Mouse (Mus musculus) forelimb bud, embryonic 11.5 days (tissue): ENCODE results near the gene Atxn7l1.

Source experiments
- DNase-seq: peaks from one replicate; pipeline ENCODE4 v3.0.0-alpha.2; 2012; ENCODE audit warnings: low read depth, low spot score

Atxn7l1 gene

GRCm38 (mm10) chr12:33147497-33148267, at the start of gene Atxn7l1:
Gene Atxn7l1, plus strand, starts transcription at chr12:33147693.
- peak; percentile 94 for DNase-seq

GRCm38 (mm10) chr12:33101627-33102026, 45.9 kb upstream of the Atxn7l1 start:
- no peak for DNase-seq

DNA sequence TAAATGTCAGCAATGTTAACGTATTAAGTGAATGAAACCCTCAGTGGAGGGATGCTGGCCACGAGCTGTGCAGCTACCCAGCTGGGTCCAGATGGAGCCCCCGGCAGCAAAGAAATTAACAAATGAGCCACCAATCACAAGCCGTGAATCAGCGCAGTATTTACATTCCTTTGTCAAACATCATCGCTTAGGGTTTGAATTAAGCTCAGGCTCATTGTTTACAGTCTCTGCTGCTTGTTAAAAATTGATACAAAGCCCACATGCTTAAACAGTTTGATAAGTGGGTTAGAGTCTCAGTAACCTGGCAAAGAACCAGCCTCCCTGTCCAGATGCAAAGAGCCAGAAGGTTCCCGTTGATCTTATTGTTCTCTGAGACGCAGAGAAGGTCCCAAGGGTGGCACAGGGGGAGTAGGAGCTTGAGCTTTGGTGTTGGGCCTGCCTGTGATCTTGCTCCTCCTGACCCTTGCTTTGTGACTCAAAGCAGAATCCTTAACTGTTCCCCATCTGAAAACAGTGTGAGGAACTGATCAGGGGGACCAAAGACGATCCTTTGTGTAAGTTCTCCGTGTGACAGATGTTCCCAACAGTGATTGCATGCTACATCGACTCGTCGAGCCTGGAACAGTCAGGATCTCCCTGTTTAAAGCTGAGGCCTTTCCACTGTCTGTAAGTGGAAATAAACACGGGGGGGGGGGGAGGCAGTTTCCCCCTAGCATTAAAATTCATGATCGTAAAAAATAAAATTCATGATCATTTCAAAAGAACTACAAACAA, 45.0 kb upstream of the Atxn7l1 start:
- DNase-seq = no peak

DNA sequence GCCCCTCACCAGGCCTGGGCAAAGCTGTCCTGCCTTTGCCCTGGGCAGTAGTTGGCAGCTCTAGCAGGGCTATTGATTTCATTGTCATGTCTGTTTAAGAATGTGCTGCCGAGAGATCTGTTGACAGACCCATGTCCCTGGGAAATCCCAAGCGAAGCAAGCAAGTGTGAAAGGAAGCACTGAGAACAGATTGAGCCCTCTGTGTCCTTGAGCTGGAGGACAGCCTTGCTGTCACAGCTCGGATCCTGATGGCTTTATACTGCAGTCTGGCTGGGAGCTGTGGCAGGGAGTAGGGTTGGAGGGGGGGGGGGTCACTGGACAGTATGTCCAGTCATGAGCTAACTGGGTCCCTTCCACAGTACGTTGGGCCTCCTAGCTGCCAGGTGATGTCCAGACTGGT, 41.8 kb upstream of the Atxn7l1 start:
- DNase-seq = no peak

DNA sequence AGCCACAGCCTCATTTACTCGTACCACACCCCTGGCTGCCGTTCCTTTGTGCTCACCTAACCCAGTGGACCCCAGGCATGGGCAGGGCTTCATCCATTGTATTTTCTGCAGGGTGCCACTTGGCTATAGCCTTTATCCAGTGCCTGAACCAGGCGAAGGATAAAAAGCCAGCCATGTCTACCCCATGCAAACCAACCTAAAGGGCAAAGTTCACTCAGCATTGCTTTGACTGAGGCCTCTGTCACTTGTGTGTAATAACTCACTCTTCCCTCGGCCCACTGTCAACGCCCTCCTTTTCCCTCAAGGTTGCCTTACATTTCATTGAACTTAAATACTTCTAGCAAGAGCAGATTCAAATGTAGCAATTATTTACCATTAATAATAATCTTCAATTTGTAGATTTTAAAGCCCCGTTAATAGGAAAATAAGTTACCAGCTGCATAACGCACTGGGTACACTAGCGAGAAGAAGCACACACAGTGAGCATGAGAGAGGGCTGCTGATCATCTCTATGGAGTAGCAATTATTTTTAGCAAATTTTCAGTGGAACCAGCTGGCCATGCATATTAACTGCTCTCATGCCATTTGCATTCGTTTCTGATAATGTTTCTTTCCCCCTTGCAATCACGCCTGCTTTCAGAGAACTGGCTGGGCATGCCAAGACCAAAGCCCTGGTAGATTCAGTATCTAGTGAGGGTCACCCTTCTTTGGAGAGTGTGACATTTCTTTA, 40.9 kb upstream of the Atxn7l1 start:
- DNase-seq = no peak

DNA sequence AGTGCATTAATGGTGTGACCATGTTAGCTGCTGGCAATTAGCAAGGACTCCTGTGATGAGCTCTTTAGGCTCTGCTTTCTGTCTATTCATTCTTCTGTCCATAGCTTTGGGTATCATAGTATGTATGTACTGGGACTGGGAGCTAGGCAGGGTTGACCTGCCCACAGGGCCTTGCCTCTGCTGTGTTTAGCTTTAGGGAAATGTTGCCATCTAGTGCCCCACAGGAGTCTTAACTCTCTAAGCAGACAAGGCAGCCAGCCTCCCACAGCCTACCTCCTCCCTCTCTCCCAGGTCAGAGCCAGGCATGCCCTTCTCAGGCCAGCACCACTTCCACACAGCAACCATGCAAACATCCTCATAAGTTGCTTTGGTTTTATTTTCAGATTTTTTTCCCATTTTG, 38.0 kb upstream of the Atxn7l1 start:
- peak; percentile 31 for DNase-seq

DNA sequence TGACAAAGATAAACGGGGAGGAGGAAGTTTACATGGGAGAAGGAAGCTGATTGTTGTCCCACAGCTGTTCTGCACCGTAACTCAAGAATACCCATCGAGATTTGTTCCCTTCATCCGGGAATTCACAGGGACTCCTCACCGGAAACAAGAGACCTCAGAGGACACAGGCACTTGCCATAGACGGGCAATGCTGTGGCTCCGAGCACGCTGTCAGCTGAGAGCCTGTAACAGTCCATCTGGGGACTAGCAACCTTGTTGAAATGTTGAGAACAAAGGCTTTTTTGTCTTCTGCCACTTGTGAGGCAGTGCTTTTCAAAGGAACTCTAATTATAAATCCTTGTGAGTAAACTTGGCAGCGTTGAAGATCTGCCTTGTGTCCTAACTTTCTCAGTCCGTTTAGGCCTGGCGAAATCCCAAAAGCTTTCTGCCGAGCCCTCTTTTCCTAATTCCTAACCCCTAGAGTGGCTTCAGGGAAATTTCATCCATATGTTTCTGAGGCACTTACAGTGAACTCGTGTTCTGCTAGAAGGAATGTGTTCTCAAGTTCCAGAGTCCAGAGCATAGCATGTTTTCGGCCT, 36.5 kb upstream of the Atxn7l1 start:
- DNase-seq = peak; percentile 51

DNA sequence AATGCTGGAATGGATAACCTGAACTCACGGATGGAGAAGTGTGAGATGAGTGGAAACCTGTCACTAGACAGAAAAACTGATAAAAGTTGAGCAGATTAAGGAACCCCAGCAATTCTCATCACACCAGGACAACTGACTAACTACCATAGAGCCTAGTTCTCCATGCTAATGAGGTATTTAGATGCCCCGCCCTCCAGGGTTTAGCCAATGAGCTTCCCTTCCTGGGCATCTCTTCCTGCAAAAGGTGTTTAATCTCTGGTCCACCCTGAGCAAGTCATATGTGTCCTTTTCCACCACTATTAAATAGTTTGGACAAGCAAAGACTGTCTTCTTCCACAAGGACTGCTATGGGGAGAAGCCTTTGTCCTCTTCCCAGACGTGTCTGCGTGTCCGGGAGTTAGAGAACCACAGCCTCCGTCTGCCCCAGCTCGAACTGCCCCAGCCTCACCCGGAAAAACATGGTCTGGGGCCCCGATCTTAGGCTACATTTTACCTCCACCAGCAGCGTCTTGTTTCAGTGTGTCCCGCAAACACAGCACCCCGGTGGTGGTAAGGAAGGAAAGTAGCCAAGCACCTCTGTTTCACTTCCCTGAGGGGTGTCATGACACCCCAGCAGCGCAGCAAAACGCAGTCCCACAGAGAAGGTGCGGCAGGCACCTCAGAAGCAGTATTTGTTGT, 28.7 kb upstream of the Atxn7l1 start:
- no peak for DNase-seq

DNA sequence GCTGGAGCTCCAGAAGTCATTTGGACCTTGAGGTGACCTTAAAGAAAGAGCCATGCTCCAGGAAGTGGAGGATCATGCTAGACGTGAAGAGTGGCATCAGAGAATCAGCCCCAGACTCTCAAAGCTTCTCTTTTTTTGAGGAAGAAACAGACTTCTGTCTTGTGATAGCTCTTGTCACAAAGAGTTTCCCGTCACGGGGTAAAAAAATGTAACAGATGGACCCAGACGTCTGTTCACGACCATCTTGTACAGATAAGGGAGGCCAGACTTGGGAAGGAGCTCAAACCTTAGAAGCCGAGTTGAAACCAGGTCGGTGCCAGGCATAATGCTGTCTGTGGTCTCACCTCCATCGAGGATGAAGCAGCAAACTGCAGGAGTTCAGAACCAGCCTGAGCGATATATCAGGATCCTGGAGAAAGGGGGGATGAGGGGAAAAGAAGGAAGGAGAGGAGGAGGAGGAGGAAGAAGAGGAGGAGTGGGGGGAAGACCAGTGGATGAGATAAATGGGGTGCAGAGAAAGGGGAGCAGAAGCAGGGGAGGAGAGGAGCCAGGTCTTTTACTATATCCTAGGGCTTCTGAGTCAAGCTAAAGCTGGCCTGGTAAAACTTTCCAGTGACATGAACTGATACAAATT, 21.8 kb upstream of the Atxn7l1 start:
- no peak for DNase-seq

DNA sequence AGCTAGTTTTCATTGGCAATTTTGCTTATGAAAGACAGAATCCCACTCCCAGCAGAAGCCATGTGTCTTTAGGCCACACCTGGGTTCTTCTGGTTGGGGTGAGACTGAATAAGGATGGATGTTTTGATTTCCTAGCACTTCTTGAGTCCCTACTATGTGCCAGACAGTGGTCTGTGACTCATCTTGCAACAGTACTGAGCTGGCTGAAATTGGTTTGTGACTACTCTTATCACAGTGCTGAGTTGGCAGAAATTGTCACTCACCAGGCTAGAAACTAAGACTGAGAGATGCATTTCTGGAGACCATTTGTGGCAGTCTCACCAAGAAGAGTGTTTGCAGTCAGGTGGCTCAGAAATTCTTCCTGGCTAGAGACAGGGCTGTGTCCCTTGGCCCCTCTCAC, 21.2 kb upstream of the Atxn7l1 start:
- no peak for DNase-seq

DNA sequence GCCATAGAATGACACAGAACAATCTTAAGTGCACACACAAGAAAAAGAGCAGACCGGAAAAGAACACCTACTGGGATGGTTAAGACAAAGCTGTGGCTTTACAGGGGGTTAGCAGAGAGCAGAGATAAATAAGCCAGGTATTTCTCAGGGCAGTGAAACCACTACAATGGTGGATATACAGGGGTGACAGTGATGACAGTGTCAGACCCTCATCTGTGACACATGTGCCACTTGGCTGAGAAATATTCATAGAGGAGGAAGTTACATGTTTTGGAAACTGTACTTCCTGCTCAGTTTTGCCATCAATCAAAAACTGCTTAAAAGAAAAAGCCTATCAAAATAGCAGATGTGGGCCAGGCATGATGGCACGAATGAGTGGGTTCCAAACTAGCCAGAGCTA, 19.4 kb upstream of the Atxn7l1 start:
- no peak for DNase-seq

- no peak for DNase-seq
Observed at GRCm38 (mm10) chr12:33128702-33129101, 18.8 kb upstream of the Atxn7l1 start.

DNA sequence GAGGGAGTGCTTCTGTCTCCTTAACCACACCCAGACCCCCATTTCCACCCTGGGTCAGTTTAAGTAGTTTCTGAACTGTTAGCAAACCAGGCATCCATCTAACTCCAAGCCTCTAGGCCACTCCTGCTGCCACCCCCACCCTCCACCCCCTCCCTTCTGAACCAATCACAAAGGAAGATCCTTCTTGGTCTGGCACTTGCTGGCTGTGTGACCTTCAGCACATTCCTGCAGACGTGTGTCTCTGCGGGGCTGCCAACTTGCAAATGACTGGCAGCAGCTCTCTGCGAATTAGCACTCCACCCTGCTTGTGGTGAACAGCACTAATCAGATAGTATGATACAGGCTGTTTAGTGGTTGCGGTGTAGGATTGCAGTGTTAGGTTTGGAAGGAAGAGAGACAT, 18.1 kb upstream of the Atxn7l1 start:
- no peak for DNase-seq

GRCm38 (mm10) chr12:33130401-33130800, 17.1 kb upstream of the Atxn7l1 start:
- no peak for DNase-seq

- DNase-seq = no peak
Observed at GRCm38 (mm10) chr12:33131796-33132195, 15.7 kb upstream of the Atxn7l1 start.

GRCm38 (mm10) chr12:33137857-33138256, 9.6 kb upstream of the Atxn7l1 start:
- no peak for DNase-seq

DNA sequence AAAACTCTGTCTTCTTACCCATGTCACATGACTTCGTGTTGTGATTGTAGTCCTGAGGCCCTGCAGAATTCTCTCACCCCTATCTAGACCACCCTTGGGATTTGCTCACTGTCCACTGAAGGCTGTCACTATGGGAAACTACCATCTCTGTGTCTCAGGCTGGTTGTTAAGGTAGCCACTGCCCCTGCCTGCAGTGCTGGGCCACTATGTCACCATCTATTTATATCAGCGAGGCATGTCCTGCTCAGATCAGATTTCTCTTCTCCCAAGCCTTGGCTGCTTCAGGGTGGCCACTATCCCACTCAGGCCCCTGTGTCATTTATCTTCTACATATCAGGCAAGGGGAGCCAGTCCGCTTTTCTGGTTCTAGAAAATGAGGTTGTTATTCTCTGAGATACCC, 8.4 kb upstream of the Atxn7l1 start:
- DNase-seq = no peak

- no peak for DNase-seq
Observed at GRCm38 (mm10) chr12:33144456-33144855, 3.0 kb upstream of the Atxn7l1 start.

- DNase-seq = peak; percentile 59
Observed at GRCm38 (mm10) chr12:33146622-33147433, 665 bp upstream of the Atxn7l1 start.

DNA sequence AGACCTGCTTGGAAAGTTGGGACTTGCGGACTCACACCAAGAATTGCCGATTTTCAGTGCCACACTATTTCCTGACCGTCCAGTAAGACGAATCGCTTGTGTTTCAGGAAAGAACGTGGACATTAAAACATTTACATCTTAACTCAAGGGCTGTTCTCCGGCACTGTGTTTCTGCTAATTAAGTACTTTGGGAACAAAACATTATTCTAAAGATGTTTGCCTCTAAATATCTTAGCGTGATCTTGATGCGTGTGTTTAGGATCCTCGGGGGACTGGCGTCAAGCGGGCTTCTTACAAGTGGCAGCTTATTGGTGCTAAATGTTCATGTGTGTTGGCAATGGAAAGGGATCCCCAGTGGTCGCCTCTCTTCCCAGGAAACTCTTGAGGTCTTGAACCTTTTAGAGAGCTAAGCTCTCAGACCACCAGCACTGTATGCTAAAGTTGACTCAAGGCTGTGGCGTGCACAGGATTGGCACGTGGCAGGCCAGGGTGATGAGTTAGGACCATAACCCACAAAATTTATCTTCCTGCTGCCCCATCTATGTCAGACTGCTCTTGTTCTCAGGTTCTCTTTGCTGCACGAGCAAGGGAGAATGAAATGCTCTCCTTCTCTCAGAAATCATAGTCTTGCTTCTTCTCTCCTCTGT, 2.2 kb downstream of the Atxn7l1 start:
- DNase-seq = no peak
